Mouse (Mus musculus): ENCODE data around the gene Lkaaear1. TPM values are rescaled to one million over a fixed set of nuclear protein-coding genes. Genes with fewer than 3 reads are reported as not detected.

Lkaaear1 gene
- polyA plus RNA-seq, 1 experiment from 2014 or later: not detected

- 85% methylated on average over 3 of the region's 3 CpGs for WGBS
- peaks cover 29% of the 10 kb centered on the region for H3K4me1 ChIP-seq (replicated peaks)
- 0 out of 2 replicates have a peak overlapping the region, but pooled peaks have one; percentile 13 for H3K27ac ChIP-seq
- H3K36me3 ChIP-seq: peaks cover 8% of the 10 kb centered on the region; the same call in 1 of the 2 replicates
- DNase-seq (ENCODE audit: low spot score): no peak
- H3K4me3 ChIP-seq: no peak overlapping the region
- H3K27me3 ChIP-seq (ENCODE audit: insufficient read depth, poor library complexity, severe bottlenecking): peaks cover 7% of the 10 kb centered on the region
- no peaks in the 10 kb centered on the region for H3K9me3 ChIP-seq
Observed at GRCm38 (mm10) chr2:181662620-181663297, 35.5 kb downstream of the Lkaaear1 start.

GRCm38 (mm10) chr2:181659609-181660055 is 38.6 kb downstream of the Lkaaear1 start:
- peaks cover 39% of the 10 kb centered on the region for H3K36me3 ChIP-seq
- H3K4me1 ChIP-seq (replicated peaks): peaks cover 29% of the 10 kb centered on the region
- H3K4me3 ChIP-seq: no peak overlapping the region
- peak; percentile 73 for DNase-seq (ENCODE audit: low spot score)
- no peaks in the 10 kb centered on the region for H3K9me3 ChIP-seq
- H3K27me3 ChIP-seq (ENCODE audit: insufficient read depth, poor library complexity, severe bottlenecking): no peaks in the 10 kb centered on the region
- no peak overlapping the region; the same call in 1 of the 2 replicates for H3K27ac ChIP-seq
- WGBS: 12% methylated on average over 9 of the region's 9 CpGs

- 38% methylated on average over 17 of the region's 17 CpGs for WGBS
- Histone ChIP-seq H3K4me1 (replicated peaks) (peaks cover 29% of the 10 kb centered on the region), H3K9me3 (no peaks in the 10 kb centered on the region), H3K36me3 (peaks cover 45% of the 10 kb centered on the region), H3K4me3 (no peak overlapping the region), H3K27me3 (ENCODE audit: insufficient read depth, poor library complexity, severe bottlenecking) (no peaks in the 10 kb centered on the region), H3K27ac (0 out of 2 replicates have a peak overlapping the region, but pooled peaks have one; percentile 40)
- peak; percentile 34 for DNase-seq (ENCODE audit: low spot score)
Observed at GRCm38 (mm10) chr2:181658930-181659555, 39.2 kb downstream of the Lkaaear1 start.

- peaks cover 29% of the 10 kb centered on the region for H3K4me1 ChIP-seq (replicated peaks)
- no peak overlapping the region for H3K4me3 ChIP-seq
- no peaks in the 10 kb centered on the region for H3K27me3 ChIP-seq (ENCODE audit: insufficient read depth, poor library complexity, severe bottlenecking)
- DNase-seq (ENCODE audit: low spot score): no peak
- H3K27ac ChIP-seq: no peak overlapping the region
- H3K9me3 ChIP-seq: no peaks in the 10 kb centered on the region
- peaks cover 50% of the 10 kb centered on the region for H3K36me3 ChIP-seq
- 84% methylated on average over 7 of the region's 7 CpGs for WGBS
Observed at GRCm38 (mm10) chr2:181658528-181658927, 39.7 kb downstream of the Lkaaear1 start.

GRCm38 (mm10) chr2:181657441-181657840 is 40.8 kb downstream of the Lkaaear1 start:
- DNase-seq (ENCODE audit: low spot score): no peak
- peaks cover 61% of the 10 kb centered on the region for H3K36me3 ChIP-seq
- no peak overlapping the region for H3K27ac ChIP-seq
- H3K27me3 ChIP-seq (ENCODE audit: insufficient read depth, poor library complexity, severe bottlenecking): no peaks in the 10 kb centered on the region
- H3K9me3 ChIP-seq: no peaks in the 10 kb centered on the region
- peaks cover 18% of the 10 kb centered on the region for H3K4me1 ChIP-seq (replicated peaks)
- no peak overlapping the region for H3K4me3 ChIP-seq
- WGBS: 80% methylated on average over 2 of the region's 2 CpGs

- peaks cover 68% of the 10 kb centered on the region for H3K36me3 ChIP-seq
Observed at GRCm38 (mm10) chr2:181656734-181657133, 41.5 kb downstream of the Lkaaear1 start, which contains the start of gene Gm29797. Gm29797 (plus strand) TSS chr2:181657034.

GRCm38 (mm10) chr2:181653523-181653922 is 44.7 kb downstream of the Lkaaear1 start:
- no peaks in the 10 kb centered on the region for H3K9me3 ChIP-seq
- no peak overlapping the region for H3K27ac ChIP-seq
- no peak for DNase-seq (ENCODE audit: low spot score)
- H3K4me1 ChIP-seq (replicated peaks): no peaks in the 10 kb centered on the region
- 94% methylated on average over 1 of the region's 1 CpGs for WGBS
- H3K36me3 ChIP-seq: peaks cover 96% of the 10 kb centered on the region
- no peak overlapping the region for H3K4me3 ChIP-seq
- H3K27me3 ChIP-seq (ENCODE audit: insufficient read depth, poor library complexity, severe bottlenecking): no peaks in the 10 kb centered on the region

More at GRCm38 (mm10) chr2:181656734-181657133, 41.5 kb downstream of the Lkaaear1 start, which contains the start of gene Gm29797:
- Histone ChIP-seq H3K4me3 (no peak within 1 kb of the TSS), H3K27me3 (ENCODE audit: insufficient read depth, poor library complexity, severe bottlenecking) (no peaks in the 10 kb centered on the region), H3K9me3 (no peaks in the 10 kb centered on the region), H3K4me1 (replicated peaks) (peaks cover 18% of the 10 kb centered on the region), H3K27ac (no peak within 1 kb of the TSS)
- WGBS: 69% methylated on average over 3 of the region's 3 CpGs
- no peak for DNase-seq (ENCODE audit: low spot score)

GRCm38 (mm10) chr2:181653065-181653464 is 45.2 kb downstream of the Lkaaear1 start:
- no peak overlapping the region for H3K4me3 ChIP-seq
- no peak overlapping the region for H3K27ac ChIP-seq
- peaks cover 99% of the 10 kb centered on the region for H3K36me3 ChIP-seq
- H3K4me1 ChIP-seq (replicated peaks): no peaks in the 10 kb centered on the region
- no peaks in the 10 kb centered on the region for H3K27me3 ChIP-seq (ENCODE audit: insufficient read depth, poor library complexity, severe bottlenecking)
- no peak for DNase-seq (ENCODE audit: low spot score)
- H3K9me3 ChIP-seq: no peaks in the 10 kb centered on the region

- Histone ChIP-seq H3K27me3 (ENCODE audit: insufficient read depth, poor library complexity, severe bottlenecking) (no peaks in the 10 kb centered on the region), H3K36me3 (peaks cover 100% of the 10 kb centered on the region)
Observed at GRCm38 (mm10) chr2:181648926-181649325, 49.3 kb downstream of the Lkaaear1 start.

More at GRCm38 (mm10) chr2:181648926-181649325, 49.3 kb downstream of the Lkaaear1 start:
- DNase-seq (ENCODE audit: low spot score): no peak
- no peaks in the 10 kb centered on the region for H3K9me3 ChIP-seq
- no peak overlapping the region for H3K27ac ChIP-seq
- 96% methylated on average over 10 of the region's 10 CpGs for WGBS
- no peak overlapping the region for H3K4me3 ChIP-seq
- H3K4me1 ChIP-seq (replicated peaks): no peaks in the 10 kb centered on the region

Other genes starting within 250 kb of the Lkaaear1 start
- 18.6 and 22.2 TPM in 2 replicates for gene Zbtb46, start 239.0 kb downstream of the Lkaaear1 start, polyA plus RNA-seq (2016; fragmentation: Nextera tagmentation; extraction: Ambion mirVana)
- gene Abhd16b, start 205.2 kb downstream of the Lkaaear1 start, polyA plus RNA-seq (2016; fragmentation: Nextera tagmentation; extraction: Ambion mirVana): 0.08 TPM in 1 of 2 replicates, not detected in the other
- gene Tpd52l2, start 201.3 kb downstream of the Lkaaear1 start, polyA plus RNA-seq (2016; fragmentation: Nextera tagmentation; extraction: Ambion mirVana): 161 and 169 TPM in 2 replicates
- 101 and 108 TPM in 2 replicates for gene Dnajc5, start 178.0 kb downstream of the Lkaaear1 start, polyA plus RNA-seq (2016; fragmentation: Nextera tagmentation; extraction: Ambion mirVana)
- gene Uckl1, start 113.5 kb downstream of the Lkaaear1 start, polyA plus RNA-seq (2016; fragmentation: Nextera tagmentation; extraction: Ambion mirVana): 52.9 and 56.8 TPM in 2 replicates
- gene Prpf6, start 106.6 kb downstream of the Lkaaear1 start, polyA plus RNA-seq (2016; fragmentation: Nextera tagmentation; extraction: Ambion mirVana): 65.0 and 77.1 TPM in 2 replicates
- 36.9 and 45.4 TPM in 2 replicates for gene Zfp512b, start 105.6 kb downstream of the Lkaaear1 start, polyA plus RNA-seq (2016; fragmentation: Nextera tagmentation; extraction: Ambion mirVana)
- 36.1 and 72.6 TPM in 2 replicates for gene Samd10, start 99.2 kb downstream of the Lkaaear1 start, polyA plus RNA-seq (2016; fragmentation: Nextera tagmentation; extraction: Ambion mirVana)
- gene Gm29797, start 41.4 kb downstream of the Lkaaear1 start, polyA plus RNA-seq (2016; fragmentation: Nextera tagmentation; extraction: Ambion mirVana): not detected in 2 replicates
- 21.4 and 21.7 TPM in 2 replicates for gene Sox18, start 26.8 kb downstream of the Lkaaear1 start, polyA plus RNA-seq (2016; fragmentation: Nextera tagmentation; extraction: Ambion mirVana)
- 14.4 and 17.7 TPM in 2 replicates for gene Tcea2, start 18.1 kb downstream of the Lkaaear1 start, polyA plus RNA-seq (2016; fragmentation: Nextera tagmentation; extraction: Ambion mirVana)
- gene Rgs19, start 4.5 kb downstream of the Lkaaear1 start, polyA plus RNA-seq (2016; fragmentation: Nextera tagmentation; extraction: Ambion mirVana): 69.1 and 79.2 TPM in 2 replicates
- 5.6 and 17.3 TPM in 2 replicates for gene Oprl1, start 16.6 kb upstream of the Lkaaear1 start, polyA plus RNA-seq (2016; fragmentation: Nextera tagmentation; extraction: Ambion mirVana)
- gene Myt1, start 64.9 kb upstream of the Lkaaear1 start, polyA plus RNA-seq (2016; fragmentation: Nextera tagmentation; extraction: Ambion mirVana): 18.3 and 33.0 TPM in 2 replicates
- 21.8 and 24.5 TPM in 2 replicates for gene Pcmtd2, start 139.4 kb upstream of the Lkaaear1 start, polyA plus RNA-seq (2016; fragmentation: Nextera tagmentation; extraction: Ambion mirVana)
- gene Polr3k, start 165.9 kb upstream of the Lkaaear1 start, polyA plus RNA-seq (2016; fragmentation: Nextera tagmentation; extraction: Ambion mirVana): 99.1 and 102 TPM in 2 replicates